Mouse (Mus musculus): ENCODE measurements around the gene Skor1.

Gene Skor1

DNA sequence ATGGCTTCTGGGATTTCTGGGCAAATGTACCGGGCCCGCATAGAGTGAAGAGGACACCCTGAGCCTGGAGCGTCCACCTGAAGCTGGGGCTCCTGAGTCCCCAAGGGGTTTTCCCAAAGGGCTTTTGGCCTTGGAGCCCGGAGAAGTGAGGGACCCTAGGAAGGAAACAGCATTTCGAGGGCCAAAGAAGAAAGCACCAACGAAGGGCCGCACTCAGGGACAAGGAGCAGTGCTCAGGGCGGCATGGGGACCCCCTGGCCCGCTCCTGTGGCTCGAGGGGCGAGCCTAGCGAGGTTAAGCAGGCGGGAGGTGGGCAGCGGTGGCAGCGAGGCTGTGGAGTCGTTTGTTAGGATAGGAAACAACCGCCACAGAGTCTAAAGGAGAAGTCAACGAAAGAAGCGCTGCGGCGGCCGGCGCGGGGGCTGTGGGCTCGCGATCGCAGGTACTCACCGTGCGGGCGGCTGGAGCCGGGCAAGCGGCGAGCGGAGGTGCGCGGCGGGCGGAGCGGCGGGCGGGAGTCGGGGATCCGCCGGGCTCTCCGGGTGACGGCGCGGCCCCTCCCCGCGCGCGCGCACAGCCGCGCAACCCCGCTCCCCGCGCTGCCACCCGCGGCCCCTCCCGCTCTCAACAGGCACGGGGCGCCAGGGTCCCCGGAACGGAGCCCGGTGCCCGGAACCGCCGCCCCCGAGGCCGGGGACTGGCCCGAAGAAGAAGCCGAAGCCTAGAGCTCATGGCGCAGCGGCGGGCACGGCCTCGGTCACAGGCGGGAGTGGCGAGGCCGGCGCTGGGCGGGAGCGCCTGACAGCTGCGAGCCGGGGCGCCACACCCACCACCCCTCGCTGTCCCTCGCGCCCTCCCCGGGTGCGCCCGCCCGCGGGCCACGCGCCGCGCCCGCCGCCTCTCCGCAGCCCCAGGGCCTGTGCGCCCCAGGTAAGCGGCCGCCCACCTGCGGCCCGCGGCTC, at the start of gene Skor1:
TSS of gene Skor1 (minus strand) at position 552 of the 962 bp plus-strand sequence.
- no peak for DNase-seq

DNA sequence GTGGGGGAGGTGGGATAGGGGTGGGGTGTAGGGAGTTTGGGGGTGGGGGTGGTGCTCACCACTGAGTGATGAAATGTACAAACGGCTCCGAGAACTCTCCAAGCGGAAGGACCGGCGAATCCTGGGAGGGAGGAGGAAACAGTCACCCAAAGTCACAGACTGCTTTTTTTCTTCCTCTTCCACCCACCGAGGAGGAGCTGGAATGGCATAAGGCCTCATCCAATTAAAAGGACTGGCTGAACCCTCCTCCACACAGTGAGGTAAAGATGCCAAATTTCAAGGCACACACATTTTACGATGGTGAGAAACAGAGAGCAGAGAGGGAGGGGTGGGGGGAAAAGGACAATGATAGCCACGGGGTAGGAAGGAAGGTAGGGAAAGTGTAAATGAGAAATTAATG, 48.5 kb upstream of the Skor1 start:
- DNase-seq, result peak; percentile 25

DNA sequence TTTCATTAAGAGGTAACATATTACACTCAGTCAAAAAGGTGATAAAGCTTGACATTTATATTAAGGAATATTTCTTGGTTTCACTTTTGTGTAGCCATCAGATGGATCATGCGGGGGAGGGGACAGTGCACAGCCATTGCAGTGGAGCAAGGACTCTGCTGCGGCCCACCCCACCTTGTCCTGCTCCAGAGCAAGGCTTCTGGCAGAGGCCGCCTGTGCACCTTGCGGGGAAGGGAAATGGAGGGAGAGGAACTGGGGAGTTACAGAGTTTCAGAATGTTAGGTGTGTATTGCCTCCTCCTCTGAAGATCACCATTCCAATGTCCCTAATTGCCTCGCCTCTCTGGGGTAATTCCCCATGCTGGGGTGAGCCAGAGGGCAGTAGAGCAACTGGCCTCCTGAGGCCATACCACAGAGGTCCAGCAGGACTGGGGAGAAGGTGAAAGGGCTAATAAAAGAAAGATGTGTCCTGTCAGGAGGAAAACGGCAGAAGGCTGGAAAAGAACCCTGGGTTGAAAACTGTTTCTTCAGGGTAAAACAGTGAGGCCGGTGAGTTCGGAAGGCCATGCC, 47.4 kb upstream of the Skor1 start:
- DNase-seq, result no peak

DNA sequence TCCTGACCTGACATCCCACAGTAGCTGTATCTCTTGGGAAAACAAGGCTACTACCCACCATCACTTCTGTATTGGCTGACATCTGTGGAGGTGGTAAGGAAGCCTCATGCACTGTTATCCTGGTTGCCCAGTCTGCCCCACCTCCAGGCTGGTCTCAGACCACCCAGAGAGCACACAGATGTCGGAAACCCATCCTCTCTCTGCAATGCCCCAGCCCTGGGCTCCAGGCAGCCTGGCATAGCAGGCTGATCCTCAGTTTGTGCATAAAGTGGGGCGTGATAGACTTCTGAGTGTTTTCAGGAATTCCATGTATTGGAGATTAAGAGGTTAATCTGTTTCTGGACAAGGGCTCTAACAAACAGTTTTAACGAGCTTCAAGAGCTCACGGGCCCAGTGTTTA, 46.8 kb upstream of the Skor1 start:
- no peak for DNase-seq

DNA sequence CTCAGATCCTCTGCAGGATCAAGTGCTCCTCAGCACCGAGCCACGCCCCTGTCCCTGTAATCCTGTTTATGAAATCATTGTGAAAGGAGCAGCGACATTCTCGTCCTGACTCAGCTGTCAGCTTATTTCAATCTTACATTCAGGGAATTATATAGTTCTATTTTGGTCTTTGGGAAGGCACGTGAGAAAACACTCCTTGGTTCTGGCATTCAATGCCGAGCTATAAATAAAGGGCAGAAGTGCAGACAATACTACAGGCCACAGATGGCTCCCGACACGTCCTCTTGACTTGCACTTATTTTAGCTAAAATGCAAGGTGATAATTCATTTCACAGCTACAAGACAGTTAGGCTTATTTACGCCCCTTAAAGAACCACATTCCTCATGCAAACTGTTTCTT, 46.0 kb upstream of the Skor1 start:
- no peak for DNase-seq

DNA sequence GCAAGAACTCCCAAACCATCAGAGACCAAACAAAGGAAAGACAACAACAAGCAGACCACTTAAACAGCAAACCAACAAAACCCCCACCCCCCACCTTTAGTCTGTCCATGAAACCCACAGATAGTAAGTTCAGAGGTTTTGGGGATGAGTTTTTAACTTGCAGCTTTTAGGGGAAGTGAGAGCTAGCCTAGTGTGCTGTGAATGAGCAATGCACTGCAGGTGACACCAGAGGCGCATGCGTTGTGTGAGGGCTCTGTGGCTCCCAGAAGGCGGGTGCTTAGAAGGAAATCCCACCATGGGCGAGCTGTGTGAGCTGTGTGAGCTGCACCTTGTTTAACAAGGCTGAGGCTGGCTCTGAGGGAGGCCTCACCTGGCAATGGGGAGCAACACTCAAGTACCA, 44.0 kb upstream of the Skor1 start:
- DNase-seq, result no peak

DNA sequence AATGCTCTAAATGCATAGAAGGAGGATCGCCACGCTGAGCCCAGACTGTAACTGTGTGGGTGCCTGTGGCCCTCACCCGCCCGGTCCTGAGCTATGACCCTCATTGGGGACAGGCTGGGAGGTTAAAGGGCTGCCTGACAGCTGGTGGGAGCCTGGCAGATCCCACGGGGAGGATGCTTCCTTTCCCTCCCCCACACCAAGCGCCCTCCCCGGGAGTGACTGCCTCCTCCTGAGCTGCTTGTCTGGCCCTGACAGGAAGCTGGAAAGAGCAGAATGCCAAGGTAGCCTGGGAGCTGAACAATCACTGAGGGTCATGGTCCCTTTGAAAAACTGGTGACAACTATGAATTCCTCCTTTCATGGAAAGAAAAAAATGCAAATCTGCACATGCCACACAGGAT, 38.5 kb upstream of the Skor1 start:
- DNase-seq, result peak; percentile 45

DNA sequence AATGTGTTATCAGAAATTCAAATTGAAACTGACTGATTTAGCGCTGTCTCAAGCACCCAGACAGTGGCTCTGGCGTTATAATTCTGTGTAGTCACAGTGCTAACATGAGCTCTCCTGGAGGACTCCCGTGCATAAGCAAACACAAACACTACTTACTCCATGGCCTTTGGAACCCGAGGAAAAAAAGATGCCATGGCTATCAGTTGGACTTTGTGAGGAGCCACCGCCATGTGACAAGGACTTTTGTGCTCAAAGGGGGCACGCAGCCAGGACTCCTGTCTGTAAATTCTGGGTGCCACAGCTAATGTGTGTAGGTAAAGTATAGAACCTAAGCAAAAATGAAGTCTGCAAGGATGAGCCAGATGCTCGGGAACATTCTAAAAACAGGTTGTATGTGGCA, 36.5 kb upstream of the Skor1 start:
- DNase-seq, result no peak

DNA sequence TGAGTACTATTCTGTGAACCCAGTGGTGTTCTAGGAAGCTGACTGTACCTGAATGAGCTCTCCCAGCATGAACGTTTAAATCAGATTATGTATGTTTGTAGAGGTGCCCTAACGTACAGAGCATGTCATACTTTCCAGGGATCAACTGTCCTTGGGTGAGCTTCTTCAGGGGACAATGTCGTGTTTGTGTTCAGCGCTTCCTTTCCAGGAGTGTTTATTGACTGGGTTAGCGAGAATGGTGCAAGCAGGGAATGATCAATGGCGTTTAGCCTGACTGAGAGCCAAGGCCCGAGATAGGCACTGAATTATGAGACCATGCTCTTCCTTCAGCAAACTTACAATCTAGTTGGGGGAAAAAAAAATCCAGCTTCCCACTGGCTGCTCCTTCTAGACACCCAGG, 35.1 kb upstream of the Skor1 start:
- DNase-seq, result no peak

DNA sequence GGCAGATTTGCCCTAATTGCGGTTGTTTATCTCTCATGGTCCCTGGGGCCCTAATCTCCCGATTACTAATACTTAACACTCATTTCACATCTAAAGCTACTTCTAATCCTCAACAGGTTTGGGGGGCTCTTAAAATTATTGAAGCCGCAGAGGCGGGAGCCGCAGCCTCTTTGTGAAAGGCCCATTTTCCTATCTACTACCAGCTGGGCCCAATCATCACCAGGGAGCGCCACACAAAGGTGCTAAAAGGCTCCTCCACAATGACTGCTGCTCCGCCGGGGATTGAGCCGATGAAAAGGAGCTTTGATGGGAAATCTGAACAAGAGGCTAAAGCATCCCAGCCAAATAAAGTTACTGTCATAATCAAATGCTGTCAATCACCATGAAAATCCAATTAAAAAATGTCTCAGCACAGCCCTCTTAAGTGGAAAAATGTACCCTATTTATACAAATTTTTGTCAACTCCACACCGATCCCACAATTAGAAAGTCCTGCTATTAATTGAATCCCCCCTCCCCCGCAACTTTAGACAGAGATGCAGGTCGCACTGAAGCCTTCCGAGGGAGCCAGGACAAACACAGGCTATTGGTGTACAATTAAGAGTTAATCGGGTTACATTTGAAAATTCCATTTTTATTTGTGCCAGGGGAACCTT, 33.7 kb upstream of the Skor1 start:
- no peak for DNase-seq

DNA sequence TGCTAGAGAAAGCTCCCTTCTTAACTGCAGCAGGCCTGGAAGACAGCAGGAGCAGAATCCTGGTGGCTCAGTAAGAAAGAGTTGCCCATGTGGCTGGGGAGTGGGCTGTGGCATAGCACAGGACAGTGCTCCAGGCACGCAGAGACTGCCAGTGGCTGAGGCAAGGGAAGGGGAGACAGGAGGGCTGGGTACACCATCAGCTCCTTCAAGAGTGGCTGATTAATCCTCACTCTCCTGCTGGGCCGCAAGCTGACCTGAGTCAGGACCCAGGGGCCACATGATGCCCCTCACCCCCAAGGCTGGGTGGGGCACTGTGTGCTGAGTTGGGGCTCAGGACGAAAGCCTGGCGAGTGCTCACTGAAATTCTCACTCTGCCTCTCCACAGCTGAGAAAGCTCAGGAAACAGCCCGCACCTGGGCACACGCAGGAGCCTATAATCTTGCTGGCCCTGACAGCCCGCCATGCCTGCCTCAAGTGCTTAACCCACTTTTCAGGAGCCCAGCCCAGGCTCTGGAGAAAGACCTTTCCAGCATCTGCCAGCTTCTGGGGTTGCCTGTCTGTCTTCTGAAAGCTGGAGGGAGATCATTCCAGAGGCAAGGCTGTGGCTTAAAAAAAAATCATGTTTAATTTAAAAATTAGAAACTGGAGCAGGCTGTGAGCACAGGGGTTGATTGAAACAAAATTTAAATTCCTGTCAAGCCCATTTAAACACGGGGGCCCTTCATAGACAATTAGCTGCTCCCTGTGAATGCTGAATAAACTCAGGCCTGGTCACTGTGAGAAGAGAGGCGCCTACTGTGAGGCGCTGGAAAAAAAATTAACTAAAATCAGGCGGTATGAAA, 32.8 kb upstream of the Skor1 start:
- DNase-seq, result no peak

DNA sequence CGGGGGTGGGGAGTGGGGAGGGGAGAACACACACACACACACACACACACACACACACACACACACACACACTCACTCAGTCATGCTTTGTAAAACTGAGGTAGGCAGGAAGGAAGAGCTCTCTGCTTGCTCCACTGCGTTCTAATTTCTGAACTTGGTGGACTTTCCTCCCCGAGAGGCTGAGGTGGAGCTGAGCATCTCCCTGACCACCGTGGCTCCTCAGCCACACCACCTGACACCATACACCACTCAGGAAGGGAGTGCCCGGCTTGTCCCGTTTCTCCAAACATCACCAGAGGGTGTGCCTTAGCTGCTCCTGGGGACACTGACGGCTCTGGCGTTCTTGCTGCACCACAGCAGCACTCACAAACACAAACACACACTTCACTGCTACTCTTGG, 29.5 kb upstream of the Skor1 start:
- peak; percentile 36 for DNase-seq

DNA sequence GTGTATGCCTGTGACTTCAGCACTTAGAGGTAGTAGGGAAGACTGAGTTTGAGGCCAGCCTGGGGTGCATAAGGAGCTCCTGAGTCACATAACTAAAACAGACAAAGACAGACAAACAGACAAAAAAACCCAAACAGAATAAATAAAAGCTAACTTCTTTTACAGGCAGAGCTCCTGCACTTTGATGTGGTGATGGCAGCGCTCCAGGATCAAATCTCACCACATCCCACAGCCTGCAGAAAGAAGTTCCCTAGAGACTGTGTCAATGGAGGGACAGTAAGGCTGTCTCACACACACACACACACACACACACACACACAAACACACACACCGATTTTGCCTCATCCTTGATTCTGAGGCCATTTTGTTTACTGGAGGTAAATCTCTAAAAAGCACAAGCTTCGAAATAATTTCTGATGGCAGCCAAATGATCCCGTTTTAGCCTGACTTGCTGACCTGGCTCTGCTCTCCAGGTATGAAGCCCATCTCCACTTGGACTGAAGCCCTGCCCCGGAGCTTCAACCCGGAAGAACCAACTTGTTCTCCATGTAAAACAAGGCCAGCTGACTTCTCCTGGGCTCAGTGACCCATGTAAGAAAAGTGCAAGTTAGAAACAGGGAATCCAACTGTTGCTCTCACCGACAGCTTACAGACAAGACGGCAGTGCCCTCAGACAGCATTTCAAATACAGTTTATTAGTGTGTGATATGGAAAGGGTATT, 25.4 kb upstream of the Skor1 start:
- DNase-seq, result no peak

DNA sequence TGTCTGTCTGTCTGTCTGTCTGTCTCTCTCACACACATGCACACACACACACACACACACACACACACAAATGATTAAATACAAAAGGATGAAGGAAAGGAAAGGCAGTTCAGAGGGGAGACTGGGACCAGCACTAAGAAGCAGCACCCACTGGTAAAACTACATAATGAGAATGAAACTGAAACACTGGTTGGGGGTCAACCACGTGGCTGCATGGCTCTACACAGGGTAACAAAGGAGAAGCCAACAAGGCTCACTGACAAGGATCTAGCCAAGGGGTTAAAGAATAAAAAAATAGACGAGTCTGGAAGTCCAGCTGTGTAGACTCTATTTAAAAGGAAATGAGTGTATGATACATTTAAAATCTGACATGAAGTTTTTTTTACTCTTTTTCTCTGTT, 23.2 kb upstream of the Skor1 start:
- no peak for DNase-seq

DNA sequence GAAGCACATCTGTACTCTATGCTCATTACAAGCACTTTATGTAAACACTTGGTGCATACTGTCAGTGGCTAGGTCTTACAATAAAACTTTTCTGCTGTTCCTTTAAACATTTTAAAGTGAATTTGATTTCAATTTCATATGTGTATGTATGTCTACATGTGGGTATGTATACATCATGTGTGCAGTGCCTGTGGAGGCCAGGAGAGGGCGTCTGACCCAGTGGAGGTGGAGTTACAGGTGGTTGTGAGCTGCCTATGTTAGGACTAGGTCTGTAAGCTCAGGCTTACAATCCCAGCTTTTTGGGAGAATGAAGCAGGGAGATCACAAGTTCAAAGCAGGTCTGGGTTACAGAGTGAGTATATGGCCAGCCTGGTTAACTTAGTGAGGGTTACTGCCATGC, 20.4 kb upstream of the Skor1 start:
- no peak for DNase-seq

DNA sequence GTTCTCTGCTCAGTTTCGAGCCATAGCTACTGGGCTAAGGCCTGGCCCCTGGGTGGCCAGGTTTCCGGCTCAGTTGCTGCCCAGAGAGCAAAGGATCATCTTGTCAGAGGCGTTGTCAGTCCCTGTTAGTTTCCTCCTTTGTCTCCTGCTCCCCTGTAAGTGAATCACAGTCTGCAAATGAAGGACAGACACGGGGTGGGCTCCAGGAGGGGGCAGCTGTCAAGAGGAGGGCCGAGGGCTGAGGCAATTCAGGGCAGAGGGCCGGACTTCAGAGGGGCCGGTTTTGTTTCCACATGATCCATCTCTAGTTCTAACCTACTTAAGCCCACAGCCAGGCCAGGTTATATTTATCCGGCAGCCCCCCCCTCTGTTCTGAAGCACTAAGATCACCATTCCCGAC, 16.3 kb upstream of the Skor1 start:
- no peak for DNase-seq

DNA sequence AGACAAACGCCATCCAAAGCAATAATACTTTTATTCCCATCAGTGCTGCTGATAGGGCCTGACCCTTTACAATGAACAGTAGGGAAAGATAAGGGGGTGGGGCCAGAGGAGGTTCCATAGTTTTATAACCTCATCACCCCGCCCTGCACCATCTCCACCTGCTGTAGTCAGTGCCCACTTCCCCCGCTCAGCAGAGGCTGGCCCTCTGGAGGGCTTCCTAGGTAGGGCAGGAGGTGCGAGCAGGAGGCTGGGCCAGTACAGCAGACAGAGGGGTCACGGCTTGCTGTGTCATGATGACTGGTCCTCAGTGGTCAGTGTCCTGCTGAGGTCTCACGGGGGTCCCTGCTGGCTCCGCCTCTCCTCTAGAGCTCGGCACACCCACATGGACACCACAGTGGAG, 15.0 kb upstream of the Skor1 start:
- DNase-seq, result no peak

DNA sequence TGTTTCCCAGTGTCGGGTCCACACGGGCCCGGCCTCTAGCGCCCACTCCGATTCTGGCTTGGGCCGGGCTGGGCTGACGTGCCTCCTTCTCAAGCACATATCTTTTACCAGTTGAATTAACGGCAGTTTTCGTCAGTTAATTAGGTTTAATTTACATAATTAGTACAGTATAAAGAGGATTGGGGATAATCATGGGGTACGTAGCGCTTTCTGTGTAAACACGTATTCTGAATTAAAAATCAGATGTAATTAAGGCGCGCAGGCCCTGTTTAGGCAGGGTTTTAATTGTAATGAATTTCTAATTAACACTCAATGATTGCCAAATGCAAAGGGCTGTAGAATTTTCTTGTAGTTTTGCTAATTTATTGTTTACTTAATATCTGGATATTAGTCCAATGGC, 3.2 kb upstream of the Skor1 start:
- no peak for DNase-seq

DNA sequence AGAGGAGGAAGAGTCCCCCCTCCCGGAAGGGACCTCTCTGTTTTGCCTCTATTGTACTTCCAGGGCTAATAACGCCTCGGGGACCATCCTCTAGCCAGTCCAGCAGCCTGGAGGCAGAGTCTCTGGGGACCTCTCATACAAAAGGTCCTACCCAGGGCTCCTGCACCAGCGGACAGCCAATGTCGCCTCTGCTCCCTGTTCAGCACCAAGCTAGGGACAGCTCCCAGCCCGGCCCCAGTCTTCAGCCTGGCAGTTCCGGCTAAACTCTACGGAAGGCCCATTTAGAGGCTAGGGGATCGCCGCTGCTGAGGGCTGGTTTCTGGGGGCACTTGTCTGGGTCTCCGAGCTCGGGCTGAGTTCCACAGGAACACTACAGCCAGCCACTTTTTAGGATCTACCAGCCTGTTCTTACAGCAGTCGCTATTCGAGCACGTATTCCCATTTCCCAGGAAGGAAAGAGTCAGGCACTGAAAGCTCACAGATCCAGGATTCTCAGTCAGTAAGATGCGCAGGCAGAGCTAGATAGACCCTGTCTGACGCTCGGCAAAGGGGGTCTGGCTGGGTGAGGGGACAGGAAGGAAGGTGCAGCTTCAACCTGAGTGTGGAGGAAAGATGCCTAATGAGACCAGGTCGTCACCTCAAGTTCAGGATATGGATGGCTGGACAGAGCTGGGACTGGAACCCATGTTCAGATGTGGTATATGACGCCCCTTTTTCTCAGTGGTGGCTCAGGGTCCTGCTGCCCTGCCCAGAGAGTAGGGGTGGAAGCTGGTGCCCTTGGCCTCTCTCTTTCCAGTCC, 2.5 kb upstream of the Skor1 start:
- peak; percentile 84 for DNase-seq

DNA sequence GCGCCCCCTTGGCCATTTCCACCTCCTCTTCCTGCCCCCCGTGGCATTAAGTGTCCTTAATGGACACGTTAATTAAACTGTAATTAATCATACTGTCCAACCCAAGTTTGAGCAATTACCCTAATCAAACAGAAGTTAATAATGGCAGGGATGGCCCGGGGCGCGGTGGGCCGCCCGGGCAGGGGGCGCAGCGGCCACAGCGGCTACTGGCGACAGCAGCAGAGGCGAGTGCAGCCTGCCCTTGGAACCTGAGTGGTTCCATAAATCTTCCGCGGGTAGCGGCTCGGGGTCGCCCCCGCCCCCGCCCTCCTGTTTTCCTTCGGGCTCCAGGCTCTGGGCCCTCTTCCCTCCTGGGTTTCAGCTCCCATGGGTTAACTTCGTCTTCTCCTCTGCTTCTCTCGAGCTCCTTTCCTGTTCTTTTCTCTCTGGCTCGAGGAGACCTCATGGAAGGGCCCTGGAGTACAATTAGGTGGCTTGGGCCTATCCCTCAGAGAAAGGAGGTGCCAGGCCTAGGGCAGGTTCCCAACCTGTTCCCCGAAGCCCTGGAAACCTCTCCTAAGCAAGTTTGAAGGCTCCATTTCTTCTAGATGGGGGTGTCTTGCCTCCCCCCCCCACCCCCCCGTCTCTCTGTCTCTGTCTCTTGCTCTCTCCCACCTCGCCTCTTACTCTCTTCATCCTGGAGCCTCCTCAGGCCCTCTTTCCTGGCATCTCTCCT, 1.5 kb upstream of the Skor1 start:
- no peak for DNase-seq

DNA sequence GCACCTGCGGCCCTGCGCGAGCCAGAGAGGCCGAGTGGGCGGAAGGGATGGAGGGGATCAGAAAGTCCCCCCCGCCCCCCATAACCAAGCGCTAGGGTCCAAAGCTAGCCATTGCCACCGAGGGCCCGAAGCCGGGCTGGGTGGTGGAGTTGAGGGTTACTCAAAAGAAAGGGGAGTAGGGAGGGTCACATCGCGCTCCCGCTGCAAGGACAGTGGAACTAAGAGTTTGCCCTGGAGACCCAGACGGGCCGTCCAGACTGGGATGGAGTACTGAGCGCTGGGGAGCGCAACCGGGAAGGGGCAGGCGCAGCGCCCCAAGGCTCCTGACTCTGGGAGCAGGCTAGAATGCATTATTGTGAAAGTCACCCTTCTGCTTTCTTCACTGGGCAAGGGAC, 608 bp upstream of the Skor1 start:
- DNase-seq, result no peak
